Mouse (Mus musculus): ENCODE measurements around the gene Trappc6b. TPM values are rescaled to one million over a fixed set of nuclear protein-coding genes. Genes with fewer than 3 reads are reported as not detected.

The Trappc6b gene
- total RNA-seq, 2 experiments from 2014 or later: 72.2 to 74.3 TPM

- DNase-seq: no peak
- intact Hi-C loops (cut with DNase I): no loop called here
Observed at GRCm38 (mm10) chr12:59056222-59056621, 5.0 kb downstream of the Trappc6b start.

GRCm38 (mm10) chr12:59055196-59055850 is 5.9 kb downstream of the Trappc6b start:
- no peak for DNase-seq
- intact Hi-C loops (cut with DNase I): no loop called here

- no peak for DNase-seq
- intact Hi-C loops (cut with DNase I): no loop called here
Observed at GRCm38 (mm10) chr12:59053976-59054375, 7.3 kb downstream of the Trappc6b start.

- intact Hi-C loops (cut with DNase I): no loop called here
- DNase-seq: no peak
Observed at GRCm38 (mm10) chr12:59053166-59053565, 8.1 kb downstream of the Trappc6b start.

- intact Hi-C loops (cut with DNase I): no loop called here
Observed at GRCm38 (mm10) chr12:59052470-59052869, 8.8 kb downstream of the Trappc6b start.

GRCm38 (mm10) chr12:59040851-59041250 is 20.4 kb downstream of the Trappc6b start:
- no peak for DNase-seq
- intact Hi-C loops (cut with DNase I): no loop called here

More at GRCm38 (mm10) chr12:59052470-59052869, 8.8 kb downstream of the Trappc6b start:
- DNase-seq: no peak

GRCm38 (mm10) chr12:59039971-59040844 is 21.1 kb downstream of the Trappc6b start:
- peak; percentile 13 to 16 for DNase-seq
- intact Hi-C loops (cut with DNase I): no loop called here

- intact Hi-C loops (cut with DNase I): no loop called here
- DNase-seq: no peak
Observed at GRCm38 (mm10) chr12:59039162-59039970, 21.9 kb downstream of the Trappc6b start.

GRCm38 (mm10) chr12:59032101-59032500 is 29.2 kb downstream of the Trappc6b start:
- no peak for DNase-seq
- intact Hi-C loops (cut with DNase I): no loop called here

- no peak for DNase-seq
- intact Hi-C loops (cut with DNase I): no loop called here
Observed at GRCm38 (mm10) chr12:59021306-59021705, 40.0 kb downstream of the Trappc6b start.

GRCm38 (mm10) chr12:59019891-59020290 is 41.4 kb downstream of the Trappc6b start:
- no peak for DNase-seq
- intact Hi-C loops (cut with DNase I): no loop called here

- no peak for DNase-seq
- intact Hi-C loops (cut with DNase I): no loop called here
Observed at GRCm38 (mm10) chr12:59017970-59018369, 43.3 kb downstream of the Trappc6b start.

- peak; percentile 88 to 89 for DNase-seq
- intact Hi-C loops (cut with DNase I): loop anchor here (2.0 to 5.0 kb wide), 3 partner anchors 54 to 204 kb away; partner anchors contain the start of genes Fbxo33 and Pnn
Observed at GRCm38 (mm10) chr12:59013234-59013633, 48.0 kb downstream of the Trappc6b start, which contains the start of gene Gemin2. Gene Gemin2, plus strand, starts transcription at chr12:59013393.

- intact Hi-C loops (cut with DNase I): loop anchor here (2.0 to 5.0 kb wide), 3 partner anchors 54 to 205 kb away; partner anchors contain the start of genes Fbxo33 and Pnn
- DNase-seq: peak; percentile 11 to 30
Observed at GRCm38 (mm10) chr12:59012710-59013091, 48.6 kb downstream of the Trappc6b start.

GRCm38 (mm10) chr12:59011844-59012709 is 49.2 kb downstream of the Trappc6b start, which contains the start of gene Sec23a:
Gene Sec23a, minus strand, starts transcription at chr12:59012017.
- intact Hi-C loops (cut with DNase I): loop anchor here (2.0 to 5.0 kb wide), 3 partner anchors 55 to 205 kb away; partner anchors contain the start of genes Fbxo33 and Pnn
- peak; percentile 98 for DNase-seq

- intact Hi-C loops (cut with DNase I): loop anchor here (5.0 kb wide), 1 partner anchor 206 kb away; the partner anchor contains the start of gene Fbxo33
- DNase-seq: no peak
Observed at GRCm38 (mm10) chr12:59011275-59011843, 49.9 kb downstream of the Trappc6b start.

- DNase-seq: no peak
- intact Hi-C loops (cut with DNase I): loop anchor here (5.0 kb wide), 1 partner anchor 207 kb away; the partner anchor contains the start of gene Fbxo33
Observed at GRCm38 (mm10) chr12:59010482-59010881, 50.8 kb downstream of the Trappc6b start.
